Mouse (Mus musculus) thymus, postnatal 0 days (tissue): ENCODE data around the gene Tmed6. TPM values are rescaled to one million over a fixed set of nuclear protein-coding genes. Genes with fewer than 3 reads are reported as not detected.
A peak's percentile ranks its signal among the peaks of the same experiment; 100 is the strongest.
"Not testable (repeated sequence)": the region's sequence is repeated elsewhere in the genome, so short reads cannot be mapped to it uniquely, and the experiment has no call there.

Experiments used
- DNase-seq: peaks from one replicate; pipeline ENCODE4 v3.0.0-alpha.2; 2015; ENCODE audit warnings: low spot score
- polyA plus RNA-seq: library from polyadenylated mRNA; unstranded; fragments of >200 nt; fragmentation: Nextera tagmentation; extraction: Ambion mirVana; gene quantifications from 2 replicates; pipeline ENCODE4 v1.2.1, GENCODE M21; 2015

Gene Tmed6
- polyA plus RNA-seq, 1 experiment from 2014 or later, result 0.48 TPM

DNA sequence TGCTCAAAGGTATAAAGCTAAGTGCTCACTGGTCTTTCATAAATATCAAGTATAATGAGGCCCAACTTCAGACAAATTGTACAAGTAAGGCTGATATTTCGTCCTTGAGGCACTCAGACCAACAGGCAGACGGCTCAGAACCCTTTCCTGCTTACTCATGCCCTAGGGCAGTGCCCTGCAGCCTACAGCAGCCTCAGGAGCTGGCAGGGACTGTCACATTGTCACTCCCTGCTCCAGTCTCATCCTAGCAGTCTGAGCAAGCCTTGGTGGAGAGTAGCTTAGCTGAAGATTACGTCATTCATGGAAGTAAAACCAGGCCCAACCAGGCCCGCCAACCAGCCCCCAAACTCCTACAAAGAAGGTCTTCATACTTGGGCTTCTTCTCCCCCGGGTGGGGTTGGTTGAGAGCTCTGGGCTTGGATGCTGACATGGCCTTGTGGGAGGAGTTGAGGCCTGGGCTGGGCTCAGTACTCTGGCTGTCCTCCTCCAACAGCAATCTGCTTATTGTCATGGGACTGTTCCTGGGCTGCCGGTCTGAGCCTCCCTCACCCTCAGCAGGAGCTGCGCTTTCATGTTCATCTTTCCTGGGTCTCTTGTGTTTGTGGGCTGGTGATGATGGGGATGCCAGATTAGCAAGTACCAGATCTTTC is 10.9 kb upstream of the Tmed6 start:
- DNase-seq, result no peak

DNA sequence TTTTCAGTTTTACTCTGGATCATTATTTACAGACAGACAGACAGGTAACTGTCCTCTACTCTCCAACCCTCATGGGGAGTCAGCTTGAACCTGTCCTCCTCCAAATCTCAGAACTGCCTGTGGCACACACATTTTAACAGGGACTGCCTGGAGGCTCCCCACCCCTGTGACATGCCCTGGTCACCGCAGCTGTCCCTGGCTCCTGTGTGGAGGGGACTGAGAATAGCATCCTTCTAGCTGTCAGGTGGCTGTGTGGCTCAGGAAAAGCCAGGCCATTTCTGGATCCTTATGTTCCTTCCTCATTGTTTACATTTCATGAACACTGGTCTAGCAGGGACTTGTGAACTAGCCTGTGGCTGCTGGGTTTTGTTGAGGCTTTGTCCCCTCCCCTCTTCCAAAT is 8.7 kb upstream of the Tmed6 start:
- DNase-seq, result no peak

DNA sequence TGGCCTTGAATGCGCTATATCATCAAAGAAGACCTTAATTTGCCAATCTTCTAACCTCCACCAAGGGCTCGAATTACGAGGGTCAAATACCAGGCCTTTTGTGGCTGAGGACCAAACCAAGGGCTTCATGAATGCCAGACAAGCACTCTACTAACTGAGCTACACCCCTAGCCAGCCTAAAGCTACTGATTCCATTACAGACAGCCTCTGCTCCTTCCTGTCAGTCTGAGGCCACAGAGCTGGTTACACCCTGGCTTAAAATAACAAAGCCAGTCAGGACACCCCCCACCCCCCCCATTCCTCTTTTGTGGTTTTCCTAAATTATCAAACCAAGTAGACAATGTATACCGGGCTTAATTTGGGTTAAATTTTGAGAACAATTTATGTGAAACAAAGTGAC is 8.3 kb upstream of the Tmed6 start:
- no peak for DNase-seq

DNA sequence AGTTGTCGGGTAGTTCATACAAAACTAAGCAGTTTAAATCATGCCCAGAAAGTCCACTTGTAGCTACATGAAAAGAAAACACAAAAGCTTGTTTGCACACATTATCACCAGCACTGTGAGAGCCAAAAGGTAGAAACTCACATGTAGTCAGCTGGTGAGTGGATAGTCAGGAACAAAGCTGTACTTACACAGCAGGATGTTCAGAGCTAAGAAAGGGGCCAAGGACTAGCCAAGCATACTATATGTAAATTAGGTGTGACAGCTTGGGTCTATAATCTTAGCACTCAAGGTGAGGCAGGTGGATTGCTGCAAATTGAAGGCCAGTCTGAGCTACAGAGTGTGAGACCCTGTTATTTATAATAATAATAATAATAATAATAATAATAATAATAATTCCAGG is 2.8 kb downstream of the Tmed6 start:
- DNase-seq, result no peak

DNA sequence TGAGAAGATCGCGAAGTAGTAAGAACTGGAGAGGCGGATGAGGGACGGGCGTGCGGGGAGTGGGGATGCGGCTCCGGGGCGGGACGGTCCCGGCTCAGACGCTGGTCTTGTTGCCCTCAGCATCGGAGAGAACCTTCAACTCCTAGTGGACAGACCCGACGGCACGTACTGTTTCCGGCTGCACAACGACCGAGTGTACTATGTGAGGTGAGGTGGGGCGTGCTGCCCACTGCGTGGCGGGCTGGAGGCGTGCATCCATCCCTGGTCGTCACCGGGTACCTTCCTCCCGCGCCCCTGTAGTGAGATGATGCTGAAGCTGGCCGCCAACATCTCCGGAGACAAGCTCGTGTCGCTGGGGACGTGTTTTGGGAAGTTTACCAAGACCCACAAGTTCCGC is 8.5 kb downstream of the Tmed6 start:
- no peak for DNase-seq

DNA sequence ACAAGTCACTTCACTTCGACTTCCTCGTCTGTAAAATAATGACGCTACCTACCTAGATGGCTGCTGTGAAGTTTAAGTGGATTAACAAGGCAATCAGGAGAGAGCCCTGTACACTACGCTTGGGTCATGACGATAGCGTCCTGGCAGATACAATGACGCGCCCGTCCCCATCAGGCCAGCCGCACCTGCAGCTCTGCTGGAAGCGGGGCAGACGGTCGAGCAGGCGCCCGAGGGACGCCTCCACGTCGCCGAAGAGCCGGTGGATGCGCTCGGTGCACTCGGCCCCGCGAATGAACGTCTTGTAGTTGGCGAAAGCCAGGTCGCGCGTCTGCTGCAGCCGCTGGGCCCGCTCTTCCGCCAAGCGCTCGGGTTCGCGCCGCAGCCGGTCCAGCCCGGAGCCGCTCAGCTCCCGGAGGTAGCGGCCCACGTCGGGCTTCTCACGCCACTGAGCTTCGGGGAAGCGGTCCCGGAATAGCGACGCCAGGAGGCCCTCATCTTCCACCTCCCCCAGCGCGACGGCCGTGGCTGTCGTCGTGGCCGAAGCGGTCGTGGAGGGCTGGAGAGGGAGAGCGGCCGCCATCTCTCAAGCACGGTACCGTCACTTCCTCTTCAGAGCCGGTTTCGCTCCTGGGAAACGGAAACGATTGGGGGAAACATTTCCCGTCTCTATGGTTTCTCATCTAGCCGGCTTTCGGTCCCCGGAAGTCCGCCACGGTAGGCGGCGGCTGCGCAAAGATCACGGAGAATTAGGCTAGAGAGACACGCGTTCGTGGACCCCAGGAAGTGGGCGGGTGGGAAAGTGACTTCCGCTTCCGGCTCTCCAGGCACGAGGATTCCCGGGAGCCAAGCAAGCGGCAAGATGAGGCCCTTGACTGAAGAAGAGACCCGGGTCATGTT is 9.1 kb downstream of the Tmed6 start, which contains the start of the genes Cog8 and Nip7:
Gene Cog8 (minus strand): TSS at position 614 of the 897 bp plus-strand sequence.
Gene Nip7 (plus strand): TSS at position 802 of the 897 bp plus-strand sequence.
- DNase-seq, result peak; percentile 97

DNA sequence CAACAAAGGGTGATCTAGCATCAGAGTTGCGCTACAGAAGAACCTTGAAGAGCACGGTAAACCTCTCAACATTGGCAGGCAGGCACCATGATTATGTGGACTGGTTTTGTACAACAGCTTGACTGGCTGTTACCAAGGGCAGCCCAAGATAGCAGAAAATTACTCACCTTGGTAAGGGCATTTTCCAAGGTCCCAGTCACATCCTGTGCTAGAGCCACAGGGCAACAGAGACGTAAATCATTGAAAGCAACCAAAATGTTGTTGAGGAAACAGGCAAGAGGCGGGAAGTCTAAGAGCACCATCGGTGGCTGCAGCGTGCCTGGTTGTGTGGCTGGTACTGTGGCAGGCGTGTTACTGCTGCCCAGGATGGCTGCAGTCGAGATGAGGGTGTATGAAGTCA is 13.4 kb downstream of the Tmed6 start:
- no peak for DNase-seq

DNA sequence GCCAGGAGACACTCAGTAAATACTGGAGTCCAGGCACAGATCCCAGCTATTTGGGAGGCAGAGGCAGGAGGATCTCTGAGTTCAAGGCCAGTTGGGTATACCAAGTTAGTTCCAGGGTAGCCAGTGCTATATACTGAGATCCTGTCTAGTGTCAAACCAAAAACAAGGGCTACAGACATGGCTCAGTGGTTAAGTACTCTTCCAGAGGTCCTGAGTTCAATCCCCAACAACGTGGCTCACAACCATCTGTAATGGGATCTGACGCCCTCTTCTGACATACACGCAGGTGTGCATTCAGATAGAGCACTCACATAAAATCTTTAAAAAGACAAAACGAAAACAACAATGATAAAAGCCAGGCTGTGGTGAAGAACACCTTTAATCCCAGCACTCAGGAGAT is 16.0 kb downstream of the Tmed6 start:
- DNase-seq, result no peak

DNA sequence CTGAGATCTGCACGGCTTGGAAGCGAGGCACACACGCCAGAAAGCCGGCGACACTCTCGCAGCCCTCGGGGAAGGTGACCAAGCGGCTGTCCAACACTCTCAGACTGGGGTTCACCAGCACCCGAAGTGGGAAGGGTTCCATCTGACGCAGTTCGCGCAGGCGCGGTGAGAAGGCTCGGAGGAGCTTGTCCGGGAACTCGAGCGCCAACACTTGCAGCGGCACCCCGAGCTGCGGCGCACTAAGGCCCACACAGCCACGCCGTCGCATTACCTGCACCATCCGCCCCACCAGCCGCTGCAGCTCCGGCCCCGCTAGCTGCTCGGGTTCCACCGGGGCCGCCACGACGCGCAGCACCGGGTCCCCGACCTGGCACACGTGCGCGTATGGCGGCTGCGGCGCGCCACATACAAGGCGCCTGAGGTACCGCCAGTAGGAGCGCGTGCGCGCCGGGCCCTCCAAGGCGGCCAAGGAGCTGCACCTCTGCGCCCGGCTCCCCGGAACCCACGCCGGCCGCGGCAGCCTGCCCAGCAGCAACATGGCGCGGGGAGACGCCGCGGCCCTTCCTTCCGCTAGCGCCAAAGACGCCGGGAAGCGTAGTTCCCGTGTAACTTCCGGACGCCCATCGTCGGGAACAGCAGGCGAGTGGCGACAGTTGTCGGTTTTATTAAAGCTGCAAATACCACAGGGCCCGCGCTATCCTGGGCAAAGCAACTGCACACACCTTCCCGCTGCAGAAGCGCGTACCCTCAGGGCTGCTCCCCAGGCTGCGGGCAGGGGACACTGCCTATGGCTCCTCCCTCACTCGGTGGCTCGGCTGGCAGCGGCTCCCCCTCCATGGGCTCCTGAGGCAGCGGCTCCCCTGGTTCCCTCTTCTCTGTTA is 17.1 kb downstream of the Tmed6 start, which contains the start of gene Pdf:
Gene Pdf (minus strand): TSS at position 554 of the 881 bp plus-strand sequence.
- peak; percentile 81 for DNase-seq

DNA sequence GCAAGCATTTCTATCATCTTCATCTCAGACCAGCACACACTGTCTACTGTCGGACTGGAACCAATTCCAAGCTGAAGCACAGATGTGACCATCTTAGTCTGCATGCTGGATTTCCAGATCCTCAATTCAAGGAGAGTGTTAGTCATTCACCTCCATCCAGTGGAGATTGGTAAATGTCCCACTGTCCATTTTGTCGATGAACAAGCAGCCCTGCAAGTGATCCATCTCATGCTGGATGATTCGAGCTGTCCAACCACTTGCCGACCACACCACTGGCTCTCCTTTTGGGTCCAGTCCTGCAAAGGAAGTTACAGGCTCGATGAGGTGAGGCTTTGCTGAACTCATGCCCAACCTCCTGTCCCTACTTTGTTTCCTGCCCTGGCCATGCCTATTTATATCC is 18.5 kb downstream of the Tmed6 start:
- no peak for DNase-seq

DNA sequence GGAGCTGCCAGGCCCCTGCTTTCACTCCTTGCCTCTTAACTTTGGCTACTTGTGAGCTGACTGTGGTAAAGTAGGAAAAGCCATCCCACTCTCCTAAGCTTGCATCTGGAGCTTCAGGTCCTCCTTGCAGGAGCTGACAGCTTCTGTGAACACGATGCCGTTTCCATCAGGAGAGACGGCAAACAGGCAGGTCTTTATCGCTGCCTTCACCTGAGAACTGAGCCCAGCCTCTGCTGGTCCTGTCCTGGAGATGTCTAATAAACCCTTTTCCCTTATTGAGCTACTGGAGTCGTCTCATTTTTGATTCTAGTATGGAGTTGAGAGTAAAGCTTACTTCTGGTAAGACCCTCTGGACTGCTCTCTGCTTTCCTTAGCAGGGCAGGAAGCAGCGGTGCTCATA is 20.0 kb downstream of the Tmed6 start:
- no peak for DNase-seq

DNA sequence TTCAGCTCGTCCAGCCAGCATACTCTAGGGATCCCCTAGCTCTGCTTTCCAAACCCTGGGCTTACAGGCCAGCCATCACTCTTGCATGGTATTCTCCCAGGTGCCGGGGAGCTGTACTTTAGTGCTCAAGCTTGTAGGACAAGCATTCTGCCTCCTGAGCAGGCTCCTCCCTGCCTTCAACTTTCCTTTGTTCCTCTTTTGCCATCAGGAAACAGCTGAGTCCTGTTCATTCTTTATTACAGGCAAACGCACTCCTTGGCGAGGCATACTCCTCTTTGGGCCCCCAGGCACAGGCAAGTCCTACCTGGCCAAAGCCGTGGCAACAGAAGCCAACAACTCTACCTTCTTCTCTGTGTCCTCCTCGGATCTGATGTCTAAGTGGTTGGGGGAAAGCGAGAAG is 24.8 kb downstream of the Tmed6 start:
- DNase-seq, result no peak

DNA sequence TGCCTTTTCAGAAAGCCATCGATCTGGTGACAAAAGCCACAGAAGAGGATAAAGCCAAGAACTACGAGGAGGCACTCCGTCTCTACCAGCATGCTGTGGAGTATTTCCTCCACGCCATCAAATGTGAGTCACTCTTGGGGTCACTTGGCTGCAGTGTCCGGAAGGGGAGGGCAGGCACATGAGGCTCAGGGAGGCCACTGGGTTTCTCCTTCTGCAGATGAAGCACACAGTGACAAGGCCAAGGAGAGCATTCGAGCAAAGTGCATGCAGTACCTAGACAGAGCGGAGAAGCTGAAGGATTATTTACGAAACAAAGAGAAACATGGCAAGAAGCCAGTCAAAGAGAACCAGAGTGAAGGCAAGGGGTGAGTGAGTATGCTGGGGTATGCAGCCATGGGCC is 28.8 kb downstream of the Tmed6 start:
- no peak for DNase-seq

DNA sequence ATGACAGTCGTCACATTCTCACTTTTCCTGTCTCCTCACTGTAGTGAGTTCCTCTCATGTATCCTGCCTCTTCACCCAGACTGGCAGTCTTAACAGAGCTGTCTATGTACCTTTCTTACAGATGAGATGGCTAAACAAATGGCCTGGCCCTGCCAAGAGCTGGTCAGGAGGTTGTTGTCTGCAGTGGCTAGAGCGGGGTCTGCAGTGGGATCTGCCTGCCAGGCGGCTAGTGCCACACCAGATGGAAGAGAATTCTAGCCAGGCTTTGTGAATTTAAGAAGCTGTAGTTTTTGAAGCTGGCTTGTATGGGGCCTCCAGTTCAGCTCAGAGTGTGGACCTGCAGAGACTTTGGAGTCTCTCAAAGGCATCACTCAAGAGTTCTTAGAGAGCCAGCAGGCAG is 29.8 kb downstream of the Tmed6 start:
- no peak for DNase-seq

DNA sequence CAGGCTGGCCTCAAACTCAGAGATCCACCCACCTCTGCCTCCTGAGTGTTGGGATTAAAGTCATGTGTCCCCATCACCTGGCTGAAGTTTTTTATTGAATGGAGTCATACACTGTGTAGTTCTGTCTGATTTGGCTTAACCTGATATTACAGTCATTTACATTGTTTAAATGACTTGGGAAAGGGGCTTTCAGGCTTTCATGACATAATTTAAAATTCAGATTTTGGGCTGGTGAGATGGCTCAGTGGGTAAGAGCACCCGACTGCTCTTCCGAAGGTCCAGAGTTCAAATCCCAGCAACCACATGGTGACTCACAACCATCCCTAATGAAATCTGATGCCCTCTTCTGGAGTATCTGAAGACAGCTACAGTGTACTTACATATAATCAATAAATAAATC is 31.8 kb downstream of the Tmed6 start:
- not testable (repeated sequence) for DNase-seq

DNA sequence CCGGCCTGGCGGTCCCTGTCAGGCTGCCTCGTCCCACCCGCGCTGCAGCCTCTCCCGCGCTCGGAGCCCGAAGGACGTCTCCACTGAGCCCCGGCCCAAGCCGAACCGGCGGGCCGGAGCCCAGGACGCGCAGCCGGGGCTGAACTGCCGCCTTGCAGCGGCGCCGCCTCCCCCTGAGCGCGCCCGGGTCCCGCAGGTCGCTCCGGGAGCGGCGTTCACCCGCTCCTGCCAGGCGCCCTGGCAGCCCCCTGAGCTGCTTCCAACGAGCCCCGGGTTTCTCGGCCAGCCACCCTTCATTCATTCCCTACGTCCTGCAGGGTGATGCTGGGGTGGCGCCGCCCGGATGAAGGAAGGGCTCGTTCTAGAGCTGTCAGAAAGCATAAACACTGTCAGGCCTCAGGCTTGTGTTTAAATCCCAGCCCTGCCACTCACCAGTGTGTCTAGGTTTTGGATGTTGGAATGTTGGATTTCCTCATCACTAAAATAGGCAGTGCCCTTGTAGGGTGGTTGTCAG is 33.8 kb downstream of the Tmed6 start:
- DNase-seq, result no peak

DNA sequence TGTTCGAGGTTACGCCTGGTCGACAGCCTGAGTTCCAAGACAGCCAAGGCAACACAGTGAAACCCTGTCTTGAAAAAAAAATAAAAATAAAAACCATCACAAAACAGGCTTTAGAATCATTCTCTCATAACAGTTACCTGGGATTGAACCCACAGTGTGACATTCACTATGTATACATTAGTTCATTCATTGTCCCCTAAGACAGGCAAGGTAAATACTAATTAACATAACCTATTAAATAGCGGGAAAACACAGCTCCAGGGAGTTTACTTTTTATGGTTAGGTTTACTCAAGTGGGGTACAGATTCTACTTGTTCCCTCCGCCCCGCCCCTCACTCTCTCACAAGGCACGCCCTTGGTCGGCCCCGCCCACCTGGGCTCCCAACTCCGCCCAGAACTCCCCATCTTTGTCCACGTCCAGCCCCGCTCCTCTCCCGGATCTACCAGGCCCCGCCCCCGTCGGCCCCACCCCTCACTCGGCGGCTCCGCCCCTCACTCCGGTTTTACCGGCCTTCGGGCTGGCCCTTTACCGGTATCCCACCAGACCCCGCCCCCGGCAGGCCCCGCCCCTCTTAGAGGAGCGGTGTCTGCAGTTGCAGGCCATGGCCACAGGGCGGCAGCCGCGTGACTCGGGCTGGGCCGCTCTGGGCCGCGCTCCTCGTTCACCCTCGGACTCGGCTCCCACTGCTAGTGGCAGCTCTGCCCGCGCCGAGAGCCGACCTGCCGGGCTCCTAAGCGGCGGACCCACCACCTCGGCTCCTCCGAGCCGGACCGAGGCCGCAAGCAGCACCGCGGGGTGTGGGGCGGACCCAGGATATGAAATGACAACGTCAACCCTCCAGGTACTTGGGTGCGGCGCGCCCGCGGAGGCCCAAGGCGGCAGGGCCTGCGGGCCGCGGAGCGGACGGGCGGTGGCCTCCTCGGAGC is 34.5 kb downstream of the Tmed6 start, which contains the start of gene Vps4a:
Gene Vps4a (plus strand): TSS at position 573 of the 927 bp plus-strand sequence.
- DNase-seq, result peak; percentile 92

DNA sequence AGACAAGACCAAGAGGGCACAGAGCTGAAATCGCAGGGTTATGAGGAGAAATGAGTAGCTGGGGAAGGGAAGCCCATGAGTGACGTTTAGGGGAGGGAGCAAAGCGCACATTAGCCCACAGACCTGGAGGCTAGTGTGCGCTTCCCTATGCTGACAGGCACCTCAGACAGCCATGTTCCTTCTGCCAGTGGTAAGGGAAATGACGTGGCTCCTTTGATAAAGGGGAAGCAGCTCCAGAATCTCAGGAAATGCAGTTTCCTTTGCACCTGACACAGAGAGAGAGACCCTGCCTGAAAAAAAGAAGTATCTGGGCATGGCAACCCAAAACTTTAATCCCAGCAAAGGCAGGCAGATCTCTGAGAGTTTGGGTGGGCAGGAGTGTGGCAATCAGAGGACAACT is 35.4 kb downstream of the Tmed6 start:
- peak; percentile 7 for DNase-seq

DNA sequence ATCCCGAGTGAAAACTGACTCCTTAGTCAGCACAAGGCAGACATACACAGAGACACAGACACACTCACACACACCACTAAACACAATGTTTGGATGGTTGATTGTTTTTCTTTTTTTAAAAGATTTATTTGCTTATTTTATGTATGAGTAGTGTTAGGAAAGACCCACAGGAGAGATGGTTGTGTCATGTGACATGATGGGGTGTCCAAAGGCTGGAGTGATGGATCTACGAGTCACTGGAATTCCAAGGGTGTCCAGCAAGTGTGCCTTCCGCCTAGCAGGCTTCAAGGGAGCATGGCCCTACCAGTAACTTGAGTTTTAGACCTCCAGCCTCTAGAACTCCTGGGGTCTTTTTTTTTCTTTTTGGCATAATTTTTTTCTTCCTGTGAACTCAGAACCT is 36.1 kb downstream of the Tmed6 start:
- DNase-seq, result no peak

DNA sequence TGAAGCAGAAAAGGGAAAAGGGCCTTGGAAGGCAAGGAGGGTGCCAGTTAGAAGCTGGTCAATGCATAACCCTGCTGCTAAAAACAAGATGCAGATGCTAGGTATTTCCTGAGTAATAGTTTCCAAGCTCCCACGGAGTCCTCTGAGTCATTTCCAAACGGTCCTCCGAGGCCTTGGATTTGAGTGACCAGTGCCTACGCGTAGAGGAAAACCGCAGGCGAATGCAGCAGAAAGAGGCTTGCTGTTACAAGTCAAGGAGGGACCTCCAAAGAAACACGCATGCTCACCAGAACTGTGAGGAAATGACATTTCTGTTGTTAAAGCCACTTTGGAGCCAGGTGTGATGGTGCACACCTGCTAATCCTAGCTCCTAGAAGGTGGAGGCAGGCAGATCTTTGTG is 42.0 kb downstream of the Tmed6 start:
- DNase-seq, result no peak
